Mouse (Mus musculus): ENCODE results near the gene Lrch1. TPM values are rescaled to one million over a fixed set of nuclear protein-coding genes. Genes with fewer than 3 reads are reported as not detected.

Gene Lrch1
- polyA plus RNA-seq, 1 experiment from 2014 or later, result 9.8 TPM

- Histone ChIP-seq H3K27me3 (replicated peaks; ENCODE audit: control insufficient read depth, insufficient read depth, low read length) (no peaks in the 10 kb centered on the region), H3K9ac (ENCODE audit: low read depth, low read length) (no peak overlapping the region), H3K27ac (ENCODE audit: low read length) (no peak overlapping the region), H3K36me3 (ENCODE audit: control insufficient read depth, insufficient read depth, low read length) (no peaks in the 10 kb centered on the region), H3K4me1 (ENCODE audit: control insufficient read depth, insufficient read depth, low read length) (peaks cover 12% of the 10 kb centered on the region; the same call in 1 of the 2 replicates), H3K4me3 (ENCODE audit: low read length) (no peak overlapping the region), H3K4me2 (ENCODE audit: low read depth, low read length) (no peak overlapping the region), H3K9me3 (ENCODE audit: control insufficient read depth, low read length) (no peaks in the 10 kb centered on the region)
- 60% methylated on average over 3 of the region's 3 CpGs for WGBS
- ATAC-seq, result no peak
These were observed 41.7 kb downstream of the Lrch1 start for GRCm38 (mm10) chr14:74905990-74906389.

GRCm38 (mm10) chr14:74904442-74904841 lies 43.2 kb downstream of the Lrch1 start:
- Histone ChIP-seq H3K4me1 (ENCODE audit: control insufficient read depth, insufficient read depth, low read length) (peaks cover 15% of the 10 kb centered on the region), H3K4me3 (ENCODE audit: low read length) (no peak overlapping the region), H3K27ac (ENCODE audit: low read length) (no peak overlapping the region), H3K27me3 (replicated peaks; ENCODE audit: control insufficient read depth, insufficient read depth, low read length) (no peaks in the 10 kb centered on the region), H3K9me3 (ENCODE audit: control insufficient read depth, low read length) (no peaks in the 10 kb centered on the region), H3K9ac (ENCODE audit: low read depth, low read length) (no peak overlapping the region), H3K4me2 (ENCODE audit: low read depth, low read length) (no peak overlapping the region), H3K36me3 (ENCODE audit: control insufficient read depth, insufficient read depth, low read length) (no peaks in the 10 kb centered on the region)
- ATAC-seq, result no peak
- 82% methylated on average over 5 of the region's 5 CpGs for WGBS

- H3K9ac ChIP-seq (ENCODE audit: low read depth, low read length), result no peak overlapping the region
- WGBS, result 77% methylated on average over 4 of the region's 4 CpGs
- no peak overlapping the region for H3K27ac ChIP-seq (ENCODE audit: low read length)
- no peaks in the 10 kb centered on the region for H3K36me3 ChIP-seq (ENCODE audit: control insufficient read depth, insufficient read depth, low read length)
- no peaks in the 10 kb centered on the region for H3K9me3 ChIP-seq (ENCODE audit: control insufficient read depth, low read length)
- peaks cover 15% of the 10 kb centered on the region for H3K4me1 ChIP-seq (ENCODE audit: control insufficient read depth, insufficient read depth, low read length)
- ATAC-seq, result peak; percentile 52; the same call in 1 of the 2 replicates
- no peaks in the 10 kb centered on the region for H3K27me3 ChIP-seq (replicated peaks; ENCODE audit: control insufficient read depth, insufficient read depth, low read length)
- H3K4me3 ChIP-seq (ENCODE audit: low read length), result no peak overlapping the region
- H3K4me2 ChIP-seq (ENCODE audit: low read depth, low read length), result no peak overlapping the region
These were observed 44.6 kb downstream of the Lrch1 start for GRCm38 (mm10) chr14:74903047-74903446.

- Histone ChIP-seq H3K27me3 (replicated peaks; ENCODE audit: control insufficient read depth, insufficient read depth, low read length) (no peaks in the 10 kb centered on the region), H3K4me2 (ENCODE audit: low read depth, low read length) (no peak overlapping the region), H3K4me1 (ENCODE audit: control insufficient read depth, insufficient read depth, low read length) (peaks cover 15% of the 10 kb centered on the region), H3K9ac (ENCODE audit: low read depth, low read length) (no peak overlapping the region), H3K27ac (ENCODE audit: low read length) (no peak overlapping the region), H3K9me3 (ENCODE audit: control insufficient read depth, low read length) (no peaks in the 10 kb centered on the region), H3K36me3 (ENCODE audit: control insufficient read depth, insufficient read depth, low read length) (no peaks in the 10 kb centered on the region), H3K4me3 (ENCODE audit: low read length) (no peak overlapping the region)
- ATAC-seq, result peak; percentile 48; the same call in 1 of the 2 replicates
- WGBS, result 65% methylated on average over 8 of the region's 8 CpGs
These were observed 46.8 kb downstream of the Lrch1 start for GRCm38 (mm10) chr14:74900705-74901369.

DNA sequence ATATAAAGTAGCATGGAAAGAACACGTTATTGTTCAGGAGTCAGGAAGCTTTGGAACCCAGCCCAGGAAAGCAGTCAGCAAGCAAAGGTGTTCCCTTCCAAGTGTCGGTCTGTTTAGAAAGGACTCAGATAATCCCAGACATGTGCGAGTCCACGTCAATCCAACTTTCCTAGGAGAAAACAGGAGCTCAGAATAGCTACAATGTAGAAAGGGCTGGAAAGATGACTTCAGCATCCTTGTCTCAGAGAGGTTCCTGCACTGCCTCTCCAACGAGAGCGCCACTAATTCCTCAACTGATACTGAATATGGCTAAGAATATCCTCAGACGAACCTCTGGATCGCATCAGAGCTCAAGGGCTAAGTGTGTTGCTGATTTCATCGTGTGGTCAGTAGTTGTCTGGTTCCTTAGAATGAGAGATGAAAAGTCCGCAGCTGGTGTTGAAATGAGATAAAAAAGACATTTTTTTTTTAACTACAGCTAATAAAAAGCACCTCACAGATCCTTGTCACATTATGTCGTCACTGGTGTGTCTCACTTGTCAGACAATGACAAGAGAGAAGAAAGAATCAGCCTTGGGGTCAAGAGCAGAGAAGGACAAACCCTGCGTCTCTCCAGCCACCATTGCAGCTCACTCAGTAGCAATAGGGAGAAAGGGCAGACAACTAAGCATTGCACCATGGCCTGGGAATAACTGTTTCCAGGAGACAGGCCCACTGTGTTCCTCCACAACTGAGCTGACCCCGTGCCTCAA lies 47.5 kb downstream of the Lrch1 start:
- no peak overlapping the region for H3K4me3 ChIP-seq (ENCODE audit: low read length)
- 0 out of 2 replicates have a peak, but pooled peaks have one; percentile 4 for ATAC-seq
- H3K4me2 ChIP-seq (ENCODE audit: low read depth, low read length), result no peak overlapping the region
- WGBS, result 55% methylated on average over 13 of the region's 13 CpGs
- no peaks in the 10 kb centered on the region for H3K27me3 ChIP-seq (replicated peaks; ENCODE audit: control insufficient read depth, insufficient read depth, low read length)
- H3K27ac ChIP-seq (ENCODE audit: low read length), result no peak overlapping the region
- H3K4me1 ChIP-seq (ENCODE audit: control insufficient read depth, insufficient read depth, low read length), result peaks cover 13% of the 10 kb centered on the region
- H3K9me3 ChIP-seq (ENCODE audit: control insufficient read depth, low read length), result no peaks in the 10 kb centered on the region
- no peaks in the 10 kb centered on the region for H3K36me3 ChIP-seq (ENCODE audit: control insufficient read depth, insufficient read depth, low read length)
- no peak overlapping the region for H3K9ac ChIP-seq (ENCODE audit: low read depth, low read length)

GRCm38 (mm10) chr14:74898939-74899338 lies 48.7 kb downstream of the Lrch1 start:
- no peak for ATAC-seq
- WGBS, result 87% methylated on average over 5 of the region's 5 CpGs

DNA sequence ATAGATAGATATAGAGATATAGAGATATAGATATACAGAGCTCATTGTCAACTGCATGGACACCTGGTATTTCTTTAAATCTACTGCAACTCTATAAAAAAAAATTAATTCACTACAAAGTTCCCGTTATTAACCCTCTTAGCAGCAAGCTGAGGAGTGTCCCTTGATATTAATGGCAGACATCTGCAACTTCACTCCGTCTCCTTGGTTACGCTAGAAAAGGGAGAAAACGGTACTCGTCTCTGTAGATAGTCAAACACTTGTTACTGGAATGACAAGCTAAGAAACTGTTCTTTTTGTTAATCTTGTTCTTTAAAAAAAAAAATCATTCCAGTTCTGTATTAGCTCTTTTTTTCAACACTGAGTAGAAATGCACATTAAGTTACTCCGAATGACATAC lies 54.0 kb downstream of the Lrch1 start:
- no peaks in the 10 kb centered on the region for H3K27me3 ChIP-seq (replicated peaks; ENCODE audit: control insufficient read depth, insufficient read depth, low read length)
- no peaks in the 10 kb centered on the region for H3K36me3 ChIP-seq (ENCODE audit: control insufficient read depth, insufficient read depth, low read length)
- H3K9me3 ChIP-seq (ENCODE audit: control insufficient read depth, low read length), result no peaks in the 10 kb centered on the region
- H3K27ac ChIP-seq (ENCODE audit: low read length), result no peak overlapping the region
- H3K9ac ChIP-seq (ENCODE audit: low read depth, low read length), result no peak overlapping the region
- no peak overlapping the region for H3K4me3 ChIP-seq (ENCODE audit: low read length)
- no peak for ATAC-seq
- peaks cover 3% of the 10 kb centered on the region; the same call in 1 of the 2 replicates for H3K4me1 ChIP-seq (ENCODE audit: control insufficient read depth, insufficient read depth, low read length)
- WGBS, result 74% methylated on average over 6 of the region's 6 CpGs
- no peak overlapping the region for H3K4me2 ChIP-seq (ENCODE audit: low read depth, low read length)

More at GRCm38 (mm10) chr14:74898939-74899338, 48.7 kb downstream of the Lrch1 start:
- Histone ChIP-seq H3K4me2 (ENCODE audit: low read depth, low read length) (no peak overlapping the region), H3K4me1 (ENCODE audit: control insufficient read depth, insufficient read depth, low read length) (peaks cover 13% of the 10 kb centered on the region), H3K36me3 (ENCODE audit: control insufficient read depth, insufficient read depth, low read length) (no peaks in the 10 kb centered on the region), H3K27ac (ENCODE audit: low read length) (no peak overlapping the region), H3K9me3 (ENCODE audit: control insufficient read depth, low read length) (no peaks in the 10 kb centered on the region), H3K27me3 (replicated peaks; ENCODE audit: control insufficient read depth, insufficient read depth, low read length) (no peaks in the 10 kb centered on the region), H3K9ac (ENCODE audit: low read depth, low read length) (no peak overlapping the region), H3K4me3 (ENCODE audit: low read length) (no peak overlapping the region)

DNA sequence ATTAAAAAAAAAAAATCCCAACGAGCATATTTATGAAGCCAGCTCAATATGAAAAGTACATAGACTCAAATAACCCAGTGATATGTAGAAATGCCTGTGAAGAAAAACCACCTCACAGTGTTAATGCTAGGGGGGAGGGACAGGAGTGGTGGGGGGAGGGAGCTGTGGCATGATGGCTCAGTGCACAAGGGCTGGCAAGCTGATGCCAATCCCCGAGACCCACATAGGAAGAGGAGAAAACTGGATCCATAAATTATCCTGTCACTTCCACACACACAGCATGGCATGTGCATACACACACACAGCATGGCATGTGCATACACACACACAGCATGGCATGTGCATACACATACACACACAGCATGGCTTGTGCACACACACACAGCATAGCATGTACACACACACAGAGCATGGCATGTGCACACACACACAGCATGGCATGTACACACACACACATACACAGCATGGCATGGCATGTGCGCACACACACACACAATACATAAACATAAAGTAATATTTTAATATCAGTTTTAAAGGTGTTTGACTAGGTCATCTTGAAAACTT lies 54.5 kb downstream of the Lrch1 start:
- H3K36me3 ChIP-seq (ENCODE audit: control insufficient read depth, insufficient read depth, low read length), result no peaks in the 10 kb centered on the region
- no peak overlapping the region for H3K9ac ChIP-seq (ENCODE audit: low read depth, low read length)
- no peaks in the 10 kb centered on the region for H3K27me3 ChIP-seq (replicated peaks; ENCODE audit: control insufficient read depth, insufficient read depth, low read length)
- 87% methylated on average over 3 of the region's 3 CpGs for WGBS
- H3K4me3 ChIP-seq (ENCODE audit: low read length), result no peak overlapping the region
- ATAC-seq, result no peak
- H3K4me1 ChIP-seq (ENCODE audit: control insufficient read depth, insufficient read depth, low read length), result peaks cover 3% of the 10 kb centered on the region; the same call in 1 of the 2 replicates
- no peaks in the 10 kb centered on the region for H3K9me3 ChIP-seq (ENCODE audit: control insufficient read depth, low read length)
- no peak overlapping the region for H3K4me2 ChIP-seq (ENCODE audit: low read depth, low read length)
- no peak overlapping the region for H3K27ac ChIP-seq (ENCODE audit: low read length)

DNA sequence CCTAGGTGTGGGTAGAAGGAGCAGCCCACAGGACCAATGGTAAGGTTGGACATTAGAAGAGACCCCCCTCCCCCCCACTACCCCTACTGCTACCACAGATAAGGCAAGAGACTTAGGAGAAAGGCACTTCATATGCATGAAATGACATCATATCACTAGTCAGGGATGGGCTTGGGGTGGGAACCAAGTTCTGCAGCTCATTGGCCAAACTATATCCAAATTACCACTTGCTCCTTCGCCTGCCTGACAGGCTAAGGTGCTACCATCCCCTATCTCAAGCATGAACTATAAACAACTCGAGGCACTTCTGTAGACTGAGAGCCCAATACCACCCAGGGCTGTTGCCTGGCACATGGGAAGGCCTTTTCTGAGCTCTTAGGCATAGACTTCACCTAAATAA lies 58.4 kb downstream of the Lrch1 start:
- H3K9ac ChIP-seq (ENCODE audit: low read depth, low read length), result no peak overlapping the region
- no peak overlapping the region for H3K4me3 ChIP-seq (ENCODE audit: low read length)
- no peak for ATAC-seq
- H3K36me3 ChIP-seq (ENCODE audit: control insufficient read depth, insufficient read depth, low read length), result no peaks in the 10 kb centered on the region
- no peak overlapping the region for H3K4me2 ChIP-seq (ENCODE audit: low read depth, low read length)
- 79% methylated on average over 2 of the region's 2 CpGs for WGBS
- H3K27ac ChIP-seq (ENCODE audit: low read length), result no peak overlapping the region
- no peaks in the 10 kb centered on the region for H3K27me3 ChIP-seq (replicated peaks; ENCODE audit: control insufficient read depth, insufficient read depth, low read length)
- no peaks in the 10 kb centered on the region for H3K9me3 ChIP-seq (ENCODE audit: control insufficient read depth, low read length)
- H3K4me1 ChIP-seq (ENCODE audit: control insufficient read depth, insufficient read depth, low read length), result peaks cover 18% of the 10 kb centered on the region

Measured in intestine, embryonic 16.5 days (tissue).